Mouse (Mus musculus) urinary bladder, postnatal 36 days (tissue): Measurements from ENCODE around the gene Egfl8.

ENCODE experiments used
- DNase-seq, 2 experiments: peaks; one replicate each; pipeline ENCODE4 v3.0.0; 2022; ENCODE audit warnings: low spot score in 2 of 2, mixed read lengths in 1 of 2

Egfl8 gene

GRCm38 (mm10) chr17:34576577-34576976, 39.2 kb downstream of the Egfl8 start:
- no peak for DNase-seq

GRCm38 (mm10) chr17:34572361-34572760, 43.4 kb downstream of the Egfl8 start:
- DNase-seq: no peak

GRCm38 (mm10) chr17:34571875-34572274, 43.9 kb downstream of the Egfl8 start:
- DNase-seq: no peak

GRCm38 (mm10) chr17:34569919-34570318, 45.9 kb downstream of the Egfl8 start:
- DNase-seq: no peak

GRCm38 (mm10) chr17:34568421-34568820, 47.4 kb downstream of the Egfl8 start:
- no peak for DNase-seq

GRCm38 (mm10) chr17:34567311-34567710, 48.5 kb downstream of the Egfl8 start:
- DNase-seq: no peak

- DNase-seq: no peak
These were observed 51.0 kb downstream of the Egfl8 start for GRCm38 (mm10) chr17:34564796-34565195.

- DNase-seq: no peak
These were observed 51.8 kb downstream of the Egfl8 start, which contains the start of gene Notch4 for GRCm38 (mm10) chr17:34564003-34564421. Gene Notch4 (plus strand): TSS chr17:34564268.

GRCm38 (mm10) chr17:34563354-34563753, 52.4 kb downstream of the Egfl8 start:
- no peak for DNase-seq
